Mouse (Mus musculus) forebrain, embryonic 16.5 days (tissue): ENCODE results near the gene Grk6. TPM values are rescaled to one million over a fixed set of nuclear protein-coding genes. Genes with fewer than 3 reads are reported as not detected.
"Not testable (repeated sequence)": the region's sequence is repeated elsewhere in the genome, so short reads cannot be mapped to it uniquely, and the experiment has no call there.

ENCODE experiments used
- ATAC-seq: fragments of 200-750 bp; cut with Nextera tagmentation; 2 replicates; pipeline ENCODE4 v1.8.0; 2017; ENCODE audit warnings: mild to moderate bottlenecking, moderate library complexity
- H3K27ac ChIP-seq: fragments of 300-500 bp; sonication (generic); 2 replicates; pipeline ENCODE4 v1.5.1; 2014; ENCODE audit warnings: low read length, control low read depth
- H3K27me3 ChIP-seq: fragments of 300-500 bp; sonication (generic); replicated peaks from 2 replicates; pipeline ENCODE4 v1.6.1; 2014; ENCODE audit warnings: low read length; ENCODE audit not compliant: control insufficient read depth, insufficient read depth
- H3K36me3 ChIP-seq: fragments of 300-500 bp; sonication (generic); 2 replicates; pipeline ENCODE4 v1.6.1; 2014; ENCODE audit not compliant: control insufficient read depth, insufficient read depth
- H3K4me1 ChIP-seq: fragments of 300-500 bp; sonication (generic); replicated peaks from 2 replicates; pipeline ENCODE4 v1.6.1; 2014; ENCODE audit warnings: low read length; ENCODE audit not compliant: control insufficient read depth, insufficient read depth
- H3K4me2 ChIP-seq: fragments of 300-500 bp; sonication (generic); 2 replicates; pipeline ENCODE4 v1.6.1; 2014; ENCODE audit warnings: mild to moderate bottlenecking, low read length, control low read depth
- H3K4me3 ChIP-seq: fragments of 300-500 bp; sonication (generic); replicated peaks from 2 replicates; pipeline ENCODE4 v1.5.1; 2014; ENCODE audit warnings: mild to moderate bottlenecking, low read length, control low read depth
- H3K9ac ChIP-seq: fragments of 300-500 bp; sonication (generic); replicated peaks from 2 replicates; pipeline ENCODE4 v1.6.1; 2014; ENCODE audit warnings: low read depth, low read length, control low read depth
- H3K9me3 ChIP-seq: fragments of 300-500 bp; sonication (generic); 2 replicates; pipeline ENCODE4 v1.6.1; 2016; ENCODE audit warnings: low read length; ENCODE audit not compliant: control insufficient read depth
- WGBS: fragments of 180-500 bp; shearing (Covaris S2); extraction: QIAGEN DNeasy Blood & Tissue Kit; methylation state at CpG from one replicate; pipeline ENCODE4 v1.1.7; 2014; 5-methylcytosine and 5-hydroxymethylcytosine counted together
- polyA plus RNA-seq: library from polyadenylated mRNA; unstranded; fragments of >200 nt; fragmentation: Nextera tagmentation; extraction: Ambion mirVana; gene quantifications from 2 replicates; pipeline ENCODE4 v1.2.1, GENCODE M21; 2015

Grk6 gene
- polyA plus RNA-seq, 1 experiment from 2014 or later, result 40.1 TPM

DNA sequence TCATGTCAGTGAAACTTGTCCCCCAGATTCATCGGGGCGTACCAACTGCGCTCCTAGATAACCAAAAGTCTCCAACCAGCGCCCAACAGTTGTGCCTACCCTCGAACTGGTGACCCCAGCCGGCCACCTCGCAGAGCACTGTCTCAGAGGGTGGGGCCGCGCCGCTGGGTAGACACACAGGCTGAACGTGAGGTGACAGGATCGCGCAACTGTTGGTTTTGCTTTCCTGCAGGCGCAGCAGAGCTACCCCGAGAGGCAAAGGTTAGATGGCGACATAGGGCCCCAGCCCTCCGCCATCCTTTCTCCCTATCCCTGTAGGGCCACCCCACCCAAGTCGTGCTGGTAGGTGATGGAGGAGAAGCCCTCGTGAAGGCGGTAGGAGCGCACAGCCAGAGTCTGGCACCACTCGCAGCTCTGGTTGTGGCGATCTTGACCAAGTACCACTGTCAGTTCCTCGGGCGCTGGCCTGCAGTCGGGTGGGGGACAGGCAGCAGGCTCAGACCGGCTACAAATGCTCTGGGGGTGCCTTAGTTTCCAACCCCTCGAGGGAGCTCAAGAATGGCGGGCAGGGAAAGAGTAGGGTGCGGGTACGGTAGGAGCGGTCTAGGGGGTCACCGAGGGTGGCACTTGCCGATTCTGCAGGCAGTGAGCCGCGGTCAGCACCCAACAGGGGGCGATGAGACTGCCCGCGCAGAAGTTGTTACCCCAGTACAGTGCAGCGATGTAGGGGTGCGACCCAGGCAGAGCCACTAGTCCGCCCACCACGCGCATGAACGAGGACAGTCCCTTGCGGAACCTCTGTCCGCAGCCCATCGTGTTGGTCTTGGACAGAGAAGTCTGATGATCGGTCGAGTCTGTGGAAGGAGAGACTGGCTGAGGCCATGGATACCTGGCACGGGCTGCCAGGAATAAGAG, 24.6 kb upstream of the Grk6 start:
- ATAC-seq, result no peak
- Histone ChIP-seq H3K4me3 (no peak overlapping the region), H3K36me3 (no peaks in the 10 kb centered on the region), H3K9me3 (no peaks in the 10 kb centered on the region), H3K9ac (no peak overlapping the region), H3K27me3 (peaks cover 33% of the 10 kb centered on the region), H3K4me2 (peak overlapping the region; percentile 40; the same call in 1 of the 2 replicates), H3K27ac (no peak overlapping the region), H3K4me1 (peaks cover 7% of the 10 kb centered on the region)
- 35% methylated on average over 51 of the region's 51 CpGs for WGBS

DNA sequence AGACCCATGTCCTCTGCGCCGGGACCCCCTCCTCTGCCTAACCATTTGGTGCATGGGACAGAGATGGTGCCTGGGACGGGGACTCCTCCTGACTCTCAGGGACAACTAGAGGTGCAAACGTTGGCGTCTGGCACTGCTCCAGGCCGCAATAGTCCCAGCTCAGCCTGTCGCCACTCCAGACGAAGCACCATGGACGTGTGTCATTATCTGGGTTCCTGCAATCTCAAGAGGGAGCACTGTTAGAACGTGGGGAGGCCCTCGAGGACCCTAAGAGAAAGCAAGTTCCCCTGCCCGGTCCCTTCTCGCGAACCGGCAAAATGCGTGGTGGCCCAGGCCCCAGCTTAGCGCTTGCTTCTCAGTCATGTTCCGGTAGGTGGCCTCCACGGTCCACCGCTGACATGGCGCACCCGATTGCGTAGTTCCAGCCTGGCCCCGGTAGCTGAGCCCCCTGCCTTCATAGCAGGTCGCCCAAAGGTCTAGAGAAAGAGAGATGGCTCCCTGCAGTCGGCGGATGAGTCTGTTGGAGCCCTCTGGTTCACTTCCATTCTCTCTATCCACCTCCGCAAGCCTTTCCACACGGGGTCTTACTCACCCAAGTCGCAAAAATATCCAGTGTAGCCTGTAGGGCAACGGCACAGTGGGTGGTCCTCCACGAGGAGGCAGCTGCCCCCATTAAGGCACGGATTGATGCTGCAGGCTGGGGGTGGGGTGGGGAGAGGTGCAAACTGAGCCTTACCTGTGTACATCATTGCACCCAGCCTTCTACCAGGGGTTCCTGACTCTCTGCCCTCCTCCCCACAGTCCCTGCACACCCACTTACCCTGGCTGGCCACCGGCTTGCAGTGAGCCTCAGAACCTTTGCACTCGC, 23.7 kb upstream of the Grk6 start:
- H3K9ac ChIP-seq, result peak overlapping the region; percentile 39
- peak overlapping the region; percentile 20 for H3K4me3 ChIP-seq
- H3K4me1 ChIP-seq, result peaks cover 7% of the 10 kb centered on the region
- no peaks in the 10 kb centered on the region for H3K36me3 ChIP-seq
- H3K9me3 ChIP-seq, result no peaks in the 10 kb centered on the region
- 14% methylated on average over 35 of the region's 35 CpGs for WGBS
- H3K27ac ChIP-seq, result no peak overlapping the region
- H3K4me2 ChIP-seq, result peak overlapping the region; percentile 40
- ATAC-seq, result peak; percentile 76
- peaks cover 33% of the 10 kb centered on the region for H3K27me3 ChIP-seq

DNA sequence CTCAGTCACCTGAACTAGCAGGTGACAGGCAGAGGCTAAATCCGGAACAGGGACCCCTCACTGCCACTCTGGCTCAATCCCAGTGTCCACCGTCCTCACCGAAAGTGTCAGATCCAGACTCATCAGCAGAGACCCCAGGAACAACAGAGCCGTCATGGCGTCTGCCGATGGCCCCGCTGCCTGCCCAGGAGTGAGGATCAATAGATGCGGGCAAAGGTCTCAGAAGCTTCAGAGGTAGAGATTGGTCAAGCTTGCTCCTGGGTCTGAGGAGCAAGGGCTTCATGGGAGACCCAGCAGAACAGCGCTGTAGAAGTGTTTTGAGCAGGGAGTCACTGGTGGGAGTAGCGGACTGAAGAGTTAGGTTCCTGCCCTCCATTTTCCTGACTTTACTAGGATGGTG, 18.3 kb upstream of the Grk6 start, which contains the start of gene F12:
Gene F12, minus strand, starts transcription at position 181 of the 400 bp plus-strand sequence.
- H3K27me3 ChIP-seq, result peaks cover 7% of the 10 kb centered on the region
- H3K9ac ChIP-seq, result no peak within 1 kb of the TSS
- no peaks in the 10 kb centered on the region for H3K36me3 ChIP-seq
- WGBS, result 90% methylated on average over 10 of the region's 10 CpGs
- H3K4me3 ChIP-seq, result no peak within 1 kb of the TSS
- ATAC-seq, result no peak
- no peaks in the 10 kb centered on the region for H3K4me1 ChIP-seq
- no peaks in the 10 kb centered on the region for H3K9me3 ChIP-seq
- H3K27ac ChIP-seq, result no peak within 1 kb of the TSS
- no peak within 1 kb of the TSS for H3K4me2 ChIP-seq

DNA sequence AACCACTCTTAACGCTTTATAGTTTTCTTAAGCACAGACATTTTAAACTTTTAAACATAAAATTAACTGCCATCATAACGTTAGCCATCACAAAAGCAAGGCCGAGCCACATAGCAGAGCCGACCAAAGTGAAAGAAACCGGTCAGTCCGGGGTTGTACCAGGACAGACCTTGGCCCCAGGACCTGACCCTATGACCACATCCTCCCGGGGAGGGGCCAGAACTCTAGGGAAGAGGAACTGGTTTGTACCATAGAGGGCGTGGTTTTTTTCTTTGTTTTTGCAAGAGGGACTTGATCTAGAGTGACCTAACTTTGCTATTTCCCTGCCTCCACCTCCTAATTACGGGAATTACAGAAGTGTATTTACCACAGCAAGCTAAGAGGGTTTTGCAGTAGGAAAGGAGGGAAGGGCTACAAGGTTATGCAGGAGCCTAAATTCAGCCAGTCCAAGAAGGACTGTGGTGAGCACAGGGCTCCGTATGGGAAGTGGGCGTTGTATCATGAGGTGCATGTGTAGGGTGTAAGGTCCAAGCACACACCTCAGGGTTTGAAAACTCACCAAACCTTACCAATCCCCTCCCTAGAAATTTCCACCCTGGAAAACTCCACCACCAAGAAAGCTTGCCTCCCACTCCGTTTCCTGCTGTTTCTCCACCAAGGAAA, 15.5 kb upstream of the Grk6 start:
- no peak overlapping the region for H3K4me2 ChIP-seq
- no peaks in the 10 kb centered on the region for H3K9me3 ChIP-seq
- 79% methylated on average over 12 of the region's 12 CpGs for WGBS
- no peaks in the 10 kb centered on the region for H3K4me1 ChIP-seq
- H3K36me3 ChIP-seq, result no peaks in the 10 kb centered on the region
- no peaks in the 10 kb centered on the region for H3K27me3 ChIP-seq
- no peak overlapping the region for H3K9ac ChIP-seq
- no peak overlapping the region for H3K27ac ChIP-seq
- H3K4me3 ChIP-seq, result no peak overlapping the region
- no peak for ATAC-seq

GRCm38 (mm10) chr13:55430566-55430965, 14.3 kb upstream of the Grk6 start:
- H3K27ac ChIP-seq, result no peak overlapping the region
- WGBS, result 80% methylated on average over 2 of the region's 2 CpGs
- no peaks in the 10 kb centered on the region for H3K4me1 ChIP-seq
- no peak for ATAC-seq
- H3K27me3 ChIP-seq, result no peaks in the 10 kb centered on the region
- no peaks in the 10 kb centered on the region for H3K9me3 ChIP-seq
- no peak overlapping the region for H3K4me3 ChIP-seq
- H3K9ac ChIP-seq, result no peak overlapping the region
- no peak overlapping the region for H3K4me2 ChIP-seq
- H3K36me3 ChIP-seq, result no peaks in the 10 kb centered on the region

DNA sequence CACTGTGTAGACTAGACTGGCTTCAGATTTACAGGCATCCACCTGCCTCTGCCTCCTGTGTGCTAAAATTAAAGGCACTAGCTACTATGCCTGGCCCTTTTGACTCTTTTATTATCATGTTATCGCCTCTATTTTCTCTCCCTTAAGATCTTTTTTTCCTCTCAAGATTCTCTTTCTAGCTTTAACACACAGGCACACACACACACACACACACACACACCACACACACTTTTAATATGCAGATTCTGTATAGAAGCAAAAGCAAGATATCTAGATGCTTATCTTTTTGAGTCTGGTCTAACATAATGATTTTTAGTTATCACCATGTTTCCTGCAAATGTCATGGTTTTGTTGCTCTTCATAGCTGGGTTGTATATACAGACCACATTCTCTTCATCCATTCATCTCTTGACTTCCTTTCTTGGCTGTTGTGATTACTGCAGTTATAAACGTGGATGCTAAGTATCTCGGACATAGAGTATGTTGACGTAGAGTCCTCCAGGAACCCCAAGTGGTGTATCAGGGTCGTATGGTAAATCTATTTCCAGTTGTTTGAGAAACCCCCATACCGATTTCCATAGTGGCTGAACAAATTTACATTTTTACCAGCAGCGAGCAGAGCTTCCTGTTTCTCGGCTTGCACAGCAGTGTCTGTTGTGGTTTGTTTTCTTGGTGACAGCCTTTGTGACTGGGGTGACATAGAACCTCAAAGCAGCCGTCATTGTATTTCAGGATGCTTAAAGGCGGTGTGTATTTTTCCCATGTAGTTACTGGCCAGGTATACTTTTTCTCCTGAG, 12.8 kb upstream of the Grk6 start:
- Histone ChIP-seq H3K27ac (no peak overlapping the region), H3K36me3 (no peaks in the 10 kb centered on the region), H3K4me3 (no peak overlapping the region), H3K4me1 (no peaks in the 10 kb centered on the region), H3K4me2 (no peak overlapping the region), H3K27me3 (no peaks in the 10 kb centered on the region), H3K9ac (no peak overlapping the region), H3K9me3 (no peaks in the 10 kb centered on the region)
- 83% methylated on average over 10 of the region's 10 CpGs for WGBS
- ATAC-seq, result no peak

GRCm38 (mm10) chr13:55437111-55437629, 7.7 kb upstream of the Grk6 start:
- not testable (repeated sequence) for H3K27me3 ChIP-seq, H3K9me3 ChIP-seq, H3K9ac ChIP-seq, H3K4me3 ChIP-seq, H3K4me1 ChIP-seq, H3K27ac ChIP-seq, ATAC-seq, H3K4me2 ChIP-seq, H3K36me3 ChIP-seq
- WGBS, result 90% methylated on average over 14 of the region's 15 CpGs

GRCm38 (mm10) chr13:55443799-55444285, 1.0 kb upstream of the Grk6 start:
- H3K36me3 ChIP-seq, result no peaks in the 10 kb centered on the region
- WGBS, result 42% methylated on average over 9 of the region's 9 CpGs
- H3K4me1 ChIP-seq, result peaks cover 29% of the 10 kb centered on the region
- H3K27ac ChIP-seq, result peak overlapping the region; percentile 96; the same call in 1 of the 2 replicates
- H3K4me3 ChIP-seq, result peak overlapping the region; percentile 81
- H3K4me2 ChIP-seq, result peak overlapping the region; percentile 65
- H3K9me3 ChIP-seq, result no peaks in the 10 kb centered on the region
- H3K9ac ChIP-seq, result peak overlapping the region; percentile 67
- no peaks in the 10 kb centered on the region for H3K27me3 ChIP-seq
- no peak for ATAC-seq
